Mouse (Mus musculus) MEL (cell line): Measurements from ENCODE around the gene Gm29776. TPM values are rescaled to one million over a fixed set of nuclear protein-coding genes. Genes with fewer than 3 reads are reported as not detected.

Experiments
- DNase-seq: peaks from one replicate; pipeline ENCODE4 v3.0.0; 2011; ENCODE audit warnings: low read depth, low spot score
- H3K27ac ChIP-seq: 2 replicates; pipeline ENCODE4 v1.5.1; 2012; ENCODE audit warnings: low read depth, mild to moderate bottlenecking, control low read depth, low read length, moderate library complexity; ENCODE audit not compliant: control insufficient read depth
- H3K27me3 ChIP-seq, 2 experiments: fragments of 150-350 bp in 1 of 2; sonication (generic) in 1 of 2; 2 replicates each; pipeline ENCODE4 v1.6.1; 2012; ENCODE audit warnings: low read length in 2 of 2, mild to moderate bottlenecking in 2 of 2, improper control_type of control experiment in 1 of 2, moderate library complexity in 1 of 2; ENCODE audit not compliant: insufficient read depth in 2 of 2, control insufficient read depth in 1 of 2
- H3K36me3 ChIP-seq, 2 experiments: 2 replicates each; pipeline ENCODE4 v1.6.1; 2012 to 2014; ENCODE audit warnings: low read length in 2 of 2, improper control_type of control experiment in 1 of 2, inconsistent platforms in 1 of 2, mild to moderate bottlenecking in 1 of 2; ENCODE audit not compliant: insufficient read depth in 2 of 2, control insufficient read depth in 1 of 2
- H3K4me1 ChIP-seq, 2 experiments: fragments of 150-350 bp in 1 of 2; sonication (generic) in 1 of 2; 2 replicates each; pipeline ENCODE4 v1.6.1; 2012; ENCODE audit warnings: low read length in 2 of 2, improper control_type of control experiment in 1 of 2, mild to moderate bottlenecking in 1 of 2; ENCODE audit not compliant: insufficient read depth in 2 of 2, control insufficient read depth in 1 of 2
- H3K4me3 ChIP-seq, 2 experiments: fragments of 150-350 bp in 1 of 2; sonication (generic) in 1 of 2; 2 replicates each; pipeline ENCODE4 v1.5.1; 2012; ENCODE audit warnings: low read depth in 2 of 2, low read length in 2 of 2, mild to moderate bottlenecking in 2 of 2, moderate library complexity in 2 of 2, control low read depth in 1 of 2, improper control_type of control experiment in 1 of 2; ENCODE audit not compliant: control insufficient read depth in 1 of 2, insufficient read depth in 1 of 2
- H3K79me2 ChIP-seq: 2 replicates; pipeline ENCODE4 v1.6.1; 2012; ENCODE audit warnings: mild to moderate bottlenecking, low read length, moderate library complexity; ENCODE audit not compliant: control insufficient read depth, poor library complexity, insufficient read depth
- H3K9ac ChIP-seq: 2 replicates; pipeline ENCODE4 v1.6.1; 2012; ENCODE audit warnings: low read depth, mild to moderate bottlenecking, control low read depth, low read length, moderate library complexity; ENCODE audit not compliant: control insufficient read depth, poor library complexity, severe bottlenecking
- H3K9me3 ChIP-seq: fragments of 150-350 bp; sonication (generic); replicated peaks from 2 replicates; pipeline ENCODE4 v1.6.1; 2012; ENCODE audit warnings: mild to moderate bottlenecking, low read length, improper control_type of control experiment, moderate library complexity; ENCODE audit not compliant: insufficient read depth
- BHLHE40 ChIP-seq: IDR thresholded peaks from 2 replicates; pipeline ENCODE4 v1.6.1; 2012; ENCODE audit warnings: low read depth, mild to moderate bottlenecking, inconsistent platforms, low read length, improper control_type of control experiment, borderline replicate concordance
- CHD1 ChIP-seq: IDR thresholded peaks from 2 replicates; pipeline ENCODE4 v1.6.1; 2012; ENCODE audit warnings: low read depth, mild to moderate bottlenecking, inconsistent platforms, low read length, improper control_type of control experiment
- CHD2 ChIP-seq: IDR thresholded peaks from 2 replicates; pipeline ENCODE4 v1.6.1; 2011; ENCODE audit warnings: low read length, improper control_type of control experiment
- CTCF ChIP-seq, 3 experiments: IDR thresholded peaks in 2 of 3; conservative IDR thresholded peaks in 1 of 3; 2 replicates each; pipeline ENCODE4 v1.5.1; 2011 to 2012; ENCODE audit warnings: low read length in 3 of 3, low read depth in 2 of 3, mild to moderate bottlenecking in 2 of 3, improper control_type of control experiment in 1 of 3, inconsistent platforms in 1 of 3, mixed read lengths in 1 of 3, moderate library complexity in 1 of 3; ENCODE audit not compliant: control insufficient read depth in 1 of 3, insufficient read depth in 1 of 3, poor library complexity in 1 of 3, severe bottlenecking in 1 of 3
- EP300 ChIP-seq, 2 experiments: IDR thresholded peaks; 2 replicates each; pipeline ENCODE4 v1.6.1; 2011; ENCODE audit warnings: improper control_type of control experiment in 2 of 2, low read length in 2 of 2, low read depth in 1 of 2, mild to moderate bottlenecking in 1 of 2
- ETS1 ChIP-seq: IDR thresholded peaks from 2 replicates; pipeline ENCODE4 v1.6.1; 2012; ENCODE audit warnings: low read depth, mild to moderate bottlenecking, inconsistent platforms, low read length, improper control_type of control experiment, moderate library complexity
- GATA1 ChIP-seq: IDR thresholded peaks from 2 replicates; pipeline ENCODE4 v1.6.1; 2011; ENCODE audit warnings: low read depth, low read length, improper control_type of control experiment
- HCFC1 ChIP-seq: IDR thresholded peaks from 2 replicates; pipeline ENCODE4 v1.6.1; 2012; ENCODE audit warnings: low read depth, mild to moderate bottlenecking, inconsistent platforms, low read length, improper control_type of control experiment, moderate library complexity
- KAT2A ChIP-seq: conservative IDR thresholded peaks from 2 replicates; pipeline ENCODE4 v1.6.1; 2012; ENCODE audit warnings: low read depth, low read length, improper control_type of control experiment, inconsistent platforms
- MAFK ChIP-seq: IDR thresholded peaks from 2 replicates; pipeline ENCODE4 v1.6.1; 2011; ENCODE audit warnings: low read depth, mild to moderate bottlenecking, low read length, improper control_type of control experiment, borderline replicate concordance
- MAX ChIP-seq: IDR thresholded peaks from 2 replicates; pipeline ENCODE4 v1.6.1; 2011; ENCODE audit warnings: low read length, improper control_type of control experiment
- MAZ ChIP-seq: IDR thresholded peaks from 2 replicates; pipeline ENCODE4 v1.6.1; 2012; ENCODE audit warnings: low read depth, mild to moderate bottlenecking, inconsistent platforms, low read length, improper control_type of control experiment
- MYB ChIP-seq: IDR thresholded peaks from 2 replicates; pipeline ENCODE4 v1.6.1; 2011; ENCODE audit warnings: mild to moderate bottlenecking, low read depth, low read length, improper control_type of control experiment
- MYC ChIP-seq: IDR thresholded peaks from 2 replicates; pipeline ENCODE4 v1.6.1; 2011; ENCODE audit warnings: low read depth, mild to moderate bottlenecking, low read length, improper control_type of control experiment, moderate library complexity
- NELFE ChIP-seq: IDR thresholded peaks from 2 replicates; pipeline ENCODE4 v1.6.1; 2011; ENCODE audit warnings: low read depth, low read length, improper control_type of control experiment
- NRF1 ChIP-seq: IDR thresholded peaks from 2 replicates; pipeline ENCODE4 v1.6.1; 2014; ENCODE audit warnings: low read depth, mild to moderate bottlenecking, inconsistent platforms, low read length, improper control_type of control experiment, moderate library complexity; ENCODE audit not compliant: poor library complexity, insufficient read depth, severe bottlenecking
- POLR2A ChIP-seq, 2 experiments: IDR thresholded peaks; 2 replicates each; pipeline ENCODE4 v1.6.1; 2011 to 2012; ENCODE audit warnings: low read length in 2 of 2, mild to moderate bottlenecking in 2 of 2, control low read depth in 1 of 2, improper control_type of control experiment in 1 of 2, low read depth in 1 of 2, moderate library complexity in 1 of 2; ENCODE audit not compliant: control insufficient read depth in 1 of 2, insufficient read depth in 1 of 2, poor library complexity in 1 of 2
- POLR2AphosphoS2 ChIP-seq: IDR thresholded peaks from 2 replicates; pipeline ENCODE4 v1.6.1; 2011; ENCODE audit warnings: low read length, improper control_type of control experiment
- POLR2AphosphoS5 ChIP-seq: IDR thresholded peaks from 2 replicates; pipeline ENCODE4 v1.6.1; 2012; ENCODE audit warnings: low read depth, borderline replicate concordance, mild to moderate bottlenecking, inconsistent platforms, low read length, moderate library complexity, mixed read lengths
- RAD21 ChIP-seq: IDR thresholded peaks from 2 replicates; pipeline ENCODE4 v1.6.1; 2011; ENCODE audit warnings: mild to moderate bottlenecking, low read depth, low read length, improper control_type of control experiment
- RCOR1 ChIP-seq: IDR thresholded peaks from 2 replicates; pipeline ENCODE4 v1.6.1; 2012; ENCODE audit warnings: low read depth, mild to moderate bottlenecking, inconsistent platforms, low read length, improper control_type of control experiment
- SIN3A ChIP-seq: IDR thresholded peaks from 2 replicates; pipeline ENCODE4 v1.6.1; 2012; ENCODE audit warnings: low read length, improper control_type of control experiment, inconsistent platforms
- SMC3 ChIP-seq: IDR thresholded peaks from 2 replicates; pipeline ENCODE4 v1.6.1; 2011; ENCODE audit warnings: low read depth, low read length, improper control_type of control experiment
- TAL1 ChIP-seq: IDR thresholded peaks from 2 replicates; pipeline ENCODE4 v1.6.1; 2012; ENCODE audit warnings: mild to moderate bottlenecking, inconsistent platforms, low read length, moderate library complexity, mixed read lengths
- TBP ChIP-seq: IDR thresholded peaks from 2 replicates; pipeline ENCODE4 v1.8.0; 2011; ENCODE audit warnings: low read depth, low read length, improper control_type of control experiment
- TCF12 ChIP-seq: IDR thresholded peaks from 2 replicates; pipeline ENCODE4 v1.6.1; 2014; ENCODE audit warnings: low read depth, mild to moderate bottlenecking, inconsistent platforms, low read length, improper control_type of control experiment, moderate library complexity
- UBTF ChIP-seq: IDR thresholded peaks from 2 replicates; pipeline ENCODE4 v1.6.1; 2012; ENCODE audit warnings: low read depth, mild to moderate bottlenecking, inconsistent platforms, low read length, improper control_type of control experiment, moderate library complexity, borderline replicate concordance; ENCODE audit not compliant: insufficient read depth
- USF1 ChIP-seq: IDR thresholded peaks from 2 replicates; pipeline ENCODE4 v1.6.1; 2014; ENCODE audit warnings: low read depth, mild to moderate bottlenecking, inconsistent platforms, low read length, improper control_type of control experiment, moderate library complexity
- ZC3H11A ChIP-seq: IDR thresholded peaks from 2 replicates; pipeline ENCODE4 v1.6.1; 2012; ENCODE audit warnings: low read depth, mild to moderate bottlenecking, inconsistent platforms, low read length, improper control_type of control experiment
- ZMIZ1 ChIP-seq: IDR thresholded peaks from 2 replicates; pipeline ENCODE4 v1.6.1; 2012; ENCODE audit warnings: low read depth, mild to moderate bottlenecking, inconsistent platforms, low read length, improper control_type of control experiment, moderate library complexity
- ZNF384 ChIP-seq: IDR thresholded peaks from 2 replicates; pipeline ENCODE4 v1.6.1; 2012; ENCODE audit warnings: low read depth, mild to moderate bottlenecking, inconsistent platforms, low read length, improper control_type of control experiment
- polyA plus RNA-seq, 2 experiments: library from polyadenylated mRNA; stranded (reverse) in 1 of 2; unstranded in 1 of 2; fragments of >175 nt in 1 of 2; fragments of >200 nt in 1 of 2; gene quantifications; 2 replicates each; pipeline versions ENCODE4 v1.2.1 to v1.2.4; 2012; ENCODE audit warnings: low replicate concordance in 2 of 2, low read depth in 1 of 2; ENCODE audit not compliant: insufficient read length in 2 of 2, insufficient read depth in 1 of 2, missing spikeins in 1 of 2
- total RNA-seq: library from RNA; depleted of rRNA; stranded (reverse); fragments of 300-350 nt; gene quantifications from 2 replicates; pipeline ENCODE4 v1.2.3, GENCODE M21; 2012

Gm29776 gene
- total and polyA plus RNA-seq, 3 experiments: not detected

- Histone ChIP-seq H3K79me2 (no peaks in the 10 kb centered on the region), H3K27me3 (no peaks in the 10 kb centered on the region; a peak in 1 of 4 replicates), H3K4me1 (peaks cover 0 to 16% of the 10 kb centered on the region in 2 experiments; a peak in 3 of 4 replicates), H3K9me3 (no peaks in the 10 kb centered on the region), H3K9ac (no peak overlapping the region), H3K36me3 (no peaks in the 10 kb centered on the region), H3K4me3 (no peak overlapping the region), H3K27ac (no peak overlapping the region)
- peak; percentile 76 for DNase-seq
- TF ChIP-seq MYC: no peak
- no peak for TF ChIP-seq RAD21
- no peak for TF ChIP-seq SMC3
- no peak for TF ChIP-seq NELFE
- TF ChIP-seq ETS1: peak; percentile 66
- TF ChIP-seq POLR2AphosphoS5: no peak
- peak; percentile 43; the same call in 1 of the 2 replicates for TF ChIP-seq TAL1
- no peak for TF ChIP-seq BHLHE40
- TF ChIP-seq POLR2AphosphoS2: no peak
- peak; percentile 89 for TF ChIP-seq GATA1
- no peak for TF ChIP-seq MYB
- no peak for TF ChIP-seq TBP
- 0 out of 2 replicates have a peak, but pooled peaks have one; percentile 21 for TF ChIP-seq MAFK
- TF ChIP-seq ZC3H11A: no peak
- TF ChIP-seq SIN3A: no peak; the same call in 1 of the 2 replicates
- no peak for TF ChIP-seq HCFC1
- TF ChIP-seq UBTF: no peak
- no peak for TF ChIP-seq ZMIZ1
- no peak for TF ChIP-seq NRF1
- TF ChIP-seq EP300 (IDR thresholded peaks at IDR 0.05; ENCODE audit: low read depth in 1 of 2, low read length in 2 of 2): peak; percentile 84 to 87
- TF ChIP-seq USF1: no peak
- no peak for TF ChIP-seq KAT2A
- no peak for TF ChIP-seq MAZ
- TF ChIP-seq RCOR1: peak; percentile 97
- TF ChIP-seq ZNF384: no peak
- TF ChIP-seq CTCF (IDR thresholded peaks at IDR 0.05 in 2 of 3, conservative IDR thresholded peaks at IDR 0.05 in 1 of 3; ENCODE audit: control insufficient read depth in 1 of 3, insufficient read depth in 1 of 3, low read depth in 2 of 3, low read length in 3 of 3, poor library complexity in 1 of 3, severe bottlenecking in 1 of 3): no peak
- TF ChIP-seq TCF12: peak; percentile 88
- no peak for TF ChIP-seq POLR2A (IDR thresholded peaks at IDR 0.05; ENCODE audit: control insufficient read depth in 1 of 2, insufficient read depth in 1 of 2, low read depth in 1 of 2, low read length in 2 of 2, poor library complexity in 1 of 2)
- TF ChIP-seq MAX: no peak
- no peak for TF ChIP-seq CHD1
- no peak for TF ChIP-seq CHD2
Measured at GRCm38 (mm10) chr14:54735221-54735620, 36.6 kb upstream of the Gm29776 start.
